Mouse (Mus musculus): ENCODE results near the gene Yipf6. TPM values are rescaled to one million over a fixed set of nuclear protein-coding genes. Genes with fewer than 3 reads are reported as not detected.
"Not testable (repeated sequence)": the region's sequence is repeated elsewhere in the genome, so short reads cannot be mapped to it uniquely, and the experiment has no call there.

The Yipf6 gene
- polyA plus RNA-seq, 1 experiment, result 26.9 TPM

DNA sequence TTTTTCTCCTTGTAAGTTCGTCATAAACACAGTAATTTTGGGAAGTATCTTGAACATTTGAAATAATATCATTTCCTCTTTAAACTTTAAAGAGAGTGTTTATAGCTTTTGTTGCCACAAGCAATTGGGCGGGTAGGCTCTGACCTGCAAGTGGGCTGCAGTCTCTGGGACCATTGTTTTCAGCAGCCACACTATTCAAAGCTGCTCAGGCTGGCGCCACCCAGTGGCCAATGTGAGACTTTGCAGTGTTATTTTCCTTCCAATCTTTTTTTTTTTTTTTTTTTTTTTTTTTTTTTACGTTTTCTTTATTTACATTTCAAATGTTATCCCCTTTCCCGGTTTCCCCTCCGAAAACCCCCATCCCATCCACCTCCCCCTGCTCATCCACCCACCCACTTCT lies 17.8 kb downstream of the Yipf6 start:
- Histone ChIP-seq H3K4me1 (ENCODE audit: control insufficient read depth, insufficient read depth, low read length) (no peaks in the 10 kb centered on the region), H3K4me3 (ENCODE audit: insufficient read depth, low read length) (no peak overlapping the region), H3K27ac (ENCODE audit: insufficient read depth, low read length) (no peak overlapping the region)
- TF ChIP-seq POLR2A (IDR thresholded peaks at IDR 0.05; ENCODE audit: low read depth, low read length) (no peak), CTCF (IDR thresholded peaks at IDR 0.05; ENCODE audit: borderline replicate concordance, insufficient read depth, low read length) (0 out of 2 replicates have a peak, but pooled peaks have one; percentile 35)

- no peak overlapping the region for H3K27ac ChIP-seq (ENCODE audit: insufficient read depth, low read length)
- H3K4me3 ChIP-seq (ENCODE audit: insufficient read depth, low read length), result no peak overlapping the region
- H3K4me1 ChIP-seq (ENCODE audit: control insufficient read depth, insufficient read depth, low read length), result no peaks in the 10 kb centered on the region
- no peak for TF ChIP-seq CTCF (IDR thresholded peaks at IDR 0.05; ENCODE audit: borderline replicate concordance, insufficient read depth, low read length)
- TF ChIP-seq POLR2A (IDR thresholded peaks at IDR 0.05; ENCODE audit: low read depth, low read length), result no peak
Observed at GRCm38 (mm10) chrX:98958287-98958686, 22.2 kb downstream of the Yipf6 start.

GRCm38 (mm10) chrX:98959050-98959449 lies 22.9 kb downstream of the Yipf6 start:
- Histone ChIP-seq H3K4me3 (ENCODE audit: insufficient read depth, low read length) (no peak overlapping the region), H3K4me1 (ENCODE audit: control insufficient read depth, insufficient read depth, low read length) (no peaks in the 10 kb centered on the region), H3K27ac (ENCODE audit: insufficient read depth, low read length) (no peak overlapping the region)
- TF ChIP-seq CTCF (IDR thresholded peaks at IDR 0.05; ENCODE audit: borderline replicate concordance, insufficient read depth, low read length), result no peak
- TF ChIP-seq POLR2A (IDR thresholded peaks at IDR 0.05; ENCODE audit: low read depth, low read length), result no peak

DNA sequence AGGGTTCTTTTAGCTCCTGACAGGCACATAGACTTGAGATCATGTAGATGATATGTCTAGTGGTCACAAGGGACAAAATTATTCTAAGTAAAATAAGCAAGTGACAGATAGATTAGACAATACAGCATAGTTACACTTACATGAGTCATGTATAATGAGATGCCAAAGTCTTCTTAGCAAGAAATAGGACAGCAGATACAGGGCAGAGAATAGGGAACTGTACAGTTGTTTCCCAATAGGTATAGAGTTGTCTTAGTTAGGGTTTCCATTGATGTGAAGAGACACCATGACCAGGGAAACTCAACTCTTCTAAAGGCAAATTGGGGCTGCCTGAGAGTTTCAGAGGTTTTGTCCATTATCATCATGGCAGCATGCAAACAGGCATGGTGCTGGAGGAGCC lies 27.6 kb downstream of the Yipf6 start:
- H3K27ac ChIP-seq (ENCODE audit: insufficient read depth, low read length), result no peak overlapping the region
- H3K4me3 ChIP-seq (ENCODE audit: insufficient read depth, low read length), result no peak overlapping the region
- TF ChIP-seq CTCF (IDR thresholded peaks at IDR 0.05; ENCODE audit: borderline replicate concordance, insufficient read depth, low read length), result no peak
- no peak for TF ChIP-seq POLR2A (IDR thresholded peaks at IDR 0.05; ENCODE audit: low read depth, low read length)
- no peaks in the 10 kb centered on the region for H3K4me1 ChIP-seq (ENCODE audit: control insufficient read depth, insufficient read depth, low read length)

DNA sequence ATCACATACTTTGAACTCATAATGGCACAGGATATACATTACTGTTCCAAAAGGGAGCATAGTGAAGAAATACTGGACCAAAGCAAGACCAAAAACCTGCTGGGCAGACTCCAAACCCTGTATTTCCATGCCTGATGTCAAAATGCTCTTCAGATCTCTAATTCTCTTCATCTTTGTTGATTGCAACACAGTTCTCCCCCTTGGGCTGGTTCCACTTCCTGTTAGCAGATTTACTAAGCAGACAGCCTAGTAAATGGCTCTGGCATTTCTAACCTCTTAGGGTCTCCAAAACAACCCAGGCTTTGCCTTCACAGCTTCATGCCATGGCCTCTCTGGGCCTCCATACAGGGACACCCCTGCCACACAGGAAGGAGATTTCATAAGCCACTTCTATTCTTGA lies 28.4 kb downstream of the Yipf6 start:
- H3K4me3 ChIP-seq (ENCODE audit: insufficient read depth, low read length), result no peak overlapping the region
- TF ChIP-seq POLR2A (IDR thresholded peaks at IDR 0.05; ENCODE audit: low read depth, low read length) (no peak), CTCF (IDR thresholded peaks at IDR 0.05; ENCODE audit: borderline replicate concordance, insufficient read depth, low read length) (no peak)
- H3K4me1 ChIP-seq (ENCODE audit: control insufficient read depth, insufficient read depth, low read length), result no peaks in the 10 kb centered on the region
- no peak overlapping the region for H3K27ac ChIP-seq (ENCODE audit: insufficient read depth, low read length)

DNA sequence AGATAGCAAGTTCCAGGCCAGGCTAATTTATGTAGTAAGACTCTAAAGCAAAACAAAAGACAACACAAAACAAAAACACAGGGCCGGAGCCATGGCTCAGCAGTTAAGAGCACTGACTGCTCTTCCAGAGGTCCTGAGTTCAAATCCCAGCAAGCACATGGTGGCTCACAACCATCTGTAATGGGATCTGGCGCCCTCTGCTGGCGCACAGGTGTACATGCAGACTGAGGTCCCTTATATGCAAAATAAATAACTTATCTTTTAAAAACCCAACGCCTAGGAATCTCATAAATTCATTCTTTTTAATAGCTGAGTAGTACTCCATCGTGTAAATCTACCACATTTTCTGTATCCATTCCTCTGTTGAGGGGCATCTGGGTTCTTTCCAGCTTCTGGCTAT lies 50.5 kb downstream of the Yipf6 start:
- not testable (repeated sequence) for H3K27ac ChIP-seq (ENCODE audit: insufficient read depth, low read length); H3K4me3 ChIP-seq (ENCODE audit: insufficient read depth, low read length); H3K4me1 ChIP-seq (ENCODE audit: control insufficient read depth, insufficient read depth, low read length)

- TF ChIP-seq CTCF (IDR thresholded peaks at IDR 0.05; ENCODE audit: borderline replicate concordance, insufficient read depth, low read length), result peak; percentile 25; the same call in 1 of the 2 replicates
- no peak for TF ChIP-seq POLR2A (IDR thresholded peaks at IDR 0.05; ENCODE audit: low read depth, low read length)
- Histone ChIP-seq H3K27ac (ENCODE audit: insufficient read depth, low read length) (no peak overlapping the region), H3K4me3 (ENCODE audit: insufficient read depth, low read length) (no peak overlapping the region), H3K4me1 (ENCODE audit: control insufficient read depth, insufficient read depth, low read length) (no peaks in the 10 kb centered on the region)
Observed at GRCm38 (mm10) chrX:98989574-98989973, 53.5 kb downstream of the Yipf6 start.

Other genes with a start within 250 kb of the Yipf6 start
- gene Ophn1, start 45.3 kb upstream of the Yipf6 start, polyA plus RNA-seq (2011; ENCODE audit: insufficient read length, low read depth, missing spikeins), result 7.2 and 9.6 TPM in 2 replicates
- 2.3 and 3.6 TPM in 2 replicates for gene Stard8, start 66.9 kb downstream of the Yipf6 start, polyA plus RNA-seq (2011; ENCODE audit: insufficient read length, low read depth, missing spikeins)
- 32.6 TPM in 2 replicates for gene Efnb1, start 199.8 kb downstream of the Yipf6 start, polyA plus RNA-seq (2011; ENCODE audit: insufficient read length, low read depth, missing spikeins)

Measured in embryonic fibroblast, embryonic 13.5 days (primary cell).